Mouse (Mus musculus) G1E (cell line): ENCODE results near the gene Col18a1. TPM values are rescaled to one million over a fixed set of nuclear protein-coding genes. Genes with fewer than 3 reads are reported as not detected.

Source experiments
- ATAC-seq: 2 replicates; pipeline ENCODE4 v1.8.0; 2016; ENCODE audit warnings: mild to moderate bottlenecking; ENCODE audit not compliant: insufficient number of reproducible peaks, poor library complexity, low FRiP score, severe bottlenecking; ENCODE audit errors: extremely low read depth
- DNase-seq: peaks from one replicate; pipeline ENCODE4 v3.0.0; 2012; ENCODE audit warnings: low spot score
- H3K27me3 ChIP-seq: 2 replicates; pipeline ENCODE4 v1.6.1; 2012; ENCODE audit warnings: mild to moderate bottlenecking, low read length, inconsistent platforms; ENCODE audit not compliant: insufficient read depth
- H3K36me3 ChIP-seq: replicated peaks from 2 replicates; pipeline ENCODE3; 2012; ENCODE audit warnings: mild to moderate bottlenecking, inconsistent platforms
- H3K4me1 ChIP-seq: 2 replicates; pipeline ENCODE4 v1.6.1; 2012; ENCODE audit warnings: low read depth, low read length, inconsistent platforms, mixed read lengths; ENCODE audit not compliant: insufficient read depth
- H3K4me3 ChIP-seq: 2 replicates; pipeline ENCODE4 v1.5.1; 2012; ENCODE audit warnings: low read depth, mild to moderate bottlenecking, inconsistent platforms, low read length, moderate library complexity, mixed read lengths
- H3K9me3 ChIP-seq: replicated peaks from 2 replicates; pipeline ENCODE4 v1.6.1; 2012; ENCODE audit warnings: inconsistent platforms
- CTCF ChIP-seq: IDR thresholded peaks from 2 replicates; pipeline ENCODE4 v1.5.1; 2012; ENCODE audit warnings: low read depth, low read length, inconsistent platforms, mixed read lengths
- GATA1 ChIP-seq: IDR thresholded peaks from 2 replicates; pipeline ENCODE4 v1.6.1; 2012; ENCODE audit warnings: borderline replicate concordance, low read length, inconsistent platforms, mixed read lengths
- GATA2 ChIP-seq: IDR thresholded peaks from 2 replicates; pipeline ENCODE4 v1.6.1; 2012; ENCODE audit warnings: low read depth, low read length, inconsistent platforms, borderline replicate concordance
- POLR2AphosphoS5 ChIP-seq: IDR thresholded peaks from 2 replicates; pipeline ENCODE4 v1.6.1; 2012; ENCODE audit warnings: low read depth, low read length, inconsistent platforms; ENCODE audit not compliant: insufficient replicate concordance
- TAL1 ChIP-seq: conservative IDR thresholded peaks from 2 replicates; pipeline ENCODE4 v1.6.1; 2012; ENCODE audit warnings: low read depth, low read length, inconsistent platforms, mixed read lengths
- polyA plus RNA-seq: library from polyadenylated mRNA; stranded (reverse); fragments of >175 nt; gene quantifications from 2 replicates; pipeline ENCODE4 v1.2.3, GENCODE M21; 2012
- total RNA-seq, 2 experiments: library from RNA; stranded (forward) in 1 of 2; stranded (reverse) in 1 of 2; fragments of 200-1000 nt in 1 of 2; fragments of >200 nt in 1 of 2; fragmentation: Nextera tagmentation in 1 of 2; gene quantifications; 2 replicates each; pipeline ENCODE4 v1.2.3; 2014 to 2017

The Col18a1 gene
- total and polyA plus RNA-seq, 3 experiments, result 33.0 to 145 (median 45.1) TPM

- Histone ChIP-seq H3K4me1 (no peaks in the 10 kb centered on the region), H3K9me3 (no peaks in the 10 kb centered on the region), H3K27me3 (peaks cover 3% of the 10 kb centered on the region; the same call in 1 of the 2 replicates), H3K4me3 (no peak overlapping the region), H3K36me3 (peaks cover 22% of the 10 kb centered on the region)
- ATAC-seq (no peak), DNase-seq (no peak)
- no peak for TF ChIP-seq GATA2
- TF ChIP-seq POLR2AphosphoS5, result no peak
- TF ChIP-seq TAL1, result no peak
- no peak for TF ChIP-seq CTCF
- TF ChIP-seq GATA1, result no peak
These were observed 68.5 kb downstream of the Col18a1 start for GRCm38 (mm10) chr10:77097890-77098200.

GRCm38 (mm10) chr10:77097006-77097889 is 69.1 kb downstream of the Col18a1 start:
- Histone ChIP-seq H3K27me3 (peaks cover 3% of the 10 kb centered on the region; the same call in 1 of the 2 replicates), H3K36me3 (peaks cover 27% of the 10 kb centered on the region), H3K4me1 (no peaks in the 10 kb centered on the region), H3K4me3 (no peak overlapping the region), H3K9me3 (no peaks in the 10 kb centered on the region)
- TF ChIP-seq GATA2 (no peak), GATA1 (no peak), POLR2AphosphoS5 (no peak), CTCF (no peak), TAL1 (no peak)
- no peak for ATAC-seq
- DNase-seq, result no peak

- DNase-seq (no peak), ATAC-seq (no peak)
- Histone ChIP-seq H3K9me3 (no peaks in the 10 kb centered on the region), H3K4me1 (no peaks in the 10 kb centered on the region), H3K27me3 (peaks cover 3% of the 10 kb centered on the region; the same call in 1 of the 2 replicates), H3K36me3 (peaks cover 33% of the 10 kb centered on the region), H3K4me3 (no peak overlapping the region)
- TF ChIP-seq TAL1 (no peak), CTCF (no peak), GATA1 (no peak), GATA2 (no peak), POLR2AphosphoS5 (no peak)
These were observed 70.7 kb downstream of the Col18a1 start for GRCm38 (mm10) chr10:77095666-77096065.

GRCm38 (mm10) chr10:77093817-77094216 is 72.5 kb downstream of the Col18a1 start:
- no peak overlapping the region for H3K4me3 ChIP-seq
- ATAC-seq (no peak), DNase-seq (no peak)
- TF ChIP-seq GATA2 (no peak), CTCF (no peak), GATA1 (no peak), POLR2AphosphoS5 (no peak), TAL1 (no peak)
- no peaks in the 10 kb centered on the region for H3K9me3 ChIP-seq
- peaks cover 1% of the 10 kb centered on the region; the same call in 1 of the 2 replicates for H3K27me3 ChIP-seq
- H3K36me3 ChIP-seq, result peaks cover 39% of the 10 kb centered on the region
- peaks cover 6% of the 10 kb centered on the region for H3K4me1 ChIP-seq

GRCm38 (mm10) chr10:77091538-77092097 is 74.7 kb downstream of the Col18a1 start:
- Histone ChIP-seq H3K9me3 (no peaks in the 10 kb centered on the region), H3K36me3 (peaks cover 59% of the 10 kb centered on the region), H3K4me1 (peaks cover 6% of the 10 kb centered on the region), H3K27me3 (no peaks in the 10 kb centered on the region), H3K4me3 (no peak overlapping the region)
- TF ChIP-seq POLR2AphosphoS5 (no peak), GATA2 (no peak), CTCF (no peak), TAL1 (no peak), GATA1 (no peak)
- no peak for ATAC-seq
- no peak for DNase-seq

- no peak overlapping the region for H3K4me3 ChIP-seq
- H3K9me3 ChIP-seq, result no peaks in the 10 kb centered on the region
- peaks cover 6% of the 10 kb centered on the region for H3K4me1 ChIP-seq
- no peak for DNase-seq
- TF ChIP-seq TAL1 (no peak), GATA2 (no peak), CTCF (no peak)
- peaks cover 57% of the 10 kb centered on the region for H3K36me3 ChIP-seq
- ATAC-seq, result no peak
- no peaks in the 10 kb centered on the region for H3K27me3 ChIP-seq
These were observed 76.3 kb downstream of the Col18a1 start for GRCm38 (mm10) chr10:77090063-77090462.

- H3K9me3 ChIP-seq, result no peaks in the 10 kb centered on the region
- no peak for DNase-seq
- H3K36me3 ChIP-seq, result peaks cover 59% of the 10 kb centered on the region
- peaks cover 6% of the 10 kb centered on the region for H3K4me1 ChIP-seq
- no peak overlapping the region for H3K4me3 ChIP-seq
- H3K27me3 ChIP-seq, result no peaks in the 10 kb centered on the region
- TF ChIP-seq GATA1, result no peak
- TF ChIP-seq TAL1, result no peak
- TF ChIP-seq CTCF, result no peak
- no peak for TF ChIP-seq POLR2AphosphoS5
- TF ChIP-seq GATA2, result no peak
- ATAC-seq, result no peak
These were observed 77.0 kb downstream of the Col18a1 start for GRCm38 (mm10) chr10:77089336-77089735.
